Mouse (Mus musculus): ENCODE measurements around the gene Syne1.

- no peak for TF ChIP-seq POLR2A (IDR thresholded peaks at IDR 0.05; ENCODE audit: insufficient read depth, low read depth, low read length)
- TF ChIP-seq CTCF (IDR thresholded peaks at IDR 0.05; ENCODE audit: insufficient read depth, low read depth, low read length) = no peak
Observed at GRCm38 (mm10) chr10:5593464-5593863, 42.2 kb upstream of the Syne1 start, which contains the start of gene Myct1.
